Mouse (Mus musculus) adrenal gland (tissue): ENCODE data around the gene Lhx4.

ENCODE experiments used
- intact Hi-C: fragments of 180-260 bp; cut with DNase I; formaldehyde crosslinking; loops from one replicate; pipeline ENCODE4 v1.15.1; 2025
- long read RNA-seq, 2 experiments: library from polyadenylated mRNA; unstranded; transcript quantifications; one replicate each; pipeline ENCODE4 v2.0.0; 2020; ENCODE audit warnings: borderline replicate concordance in 1 of 2; ENCODE audit not compliant: insufficient replicate concordance in 1 of 2

The Lhx4 gene
- long read RNA-seq, experiment 1, result 0 reads
- long read RNA-seq, experiment 2, partial matches to known transcripts, result 0 of 1 reads
- long read RNA-seq, experiment 2, other reads (novel, unspliced or antisense), result 1 of 1 reads

DNA sequence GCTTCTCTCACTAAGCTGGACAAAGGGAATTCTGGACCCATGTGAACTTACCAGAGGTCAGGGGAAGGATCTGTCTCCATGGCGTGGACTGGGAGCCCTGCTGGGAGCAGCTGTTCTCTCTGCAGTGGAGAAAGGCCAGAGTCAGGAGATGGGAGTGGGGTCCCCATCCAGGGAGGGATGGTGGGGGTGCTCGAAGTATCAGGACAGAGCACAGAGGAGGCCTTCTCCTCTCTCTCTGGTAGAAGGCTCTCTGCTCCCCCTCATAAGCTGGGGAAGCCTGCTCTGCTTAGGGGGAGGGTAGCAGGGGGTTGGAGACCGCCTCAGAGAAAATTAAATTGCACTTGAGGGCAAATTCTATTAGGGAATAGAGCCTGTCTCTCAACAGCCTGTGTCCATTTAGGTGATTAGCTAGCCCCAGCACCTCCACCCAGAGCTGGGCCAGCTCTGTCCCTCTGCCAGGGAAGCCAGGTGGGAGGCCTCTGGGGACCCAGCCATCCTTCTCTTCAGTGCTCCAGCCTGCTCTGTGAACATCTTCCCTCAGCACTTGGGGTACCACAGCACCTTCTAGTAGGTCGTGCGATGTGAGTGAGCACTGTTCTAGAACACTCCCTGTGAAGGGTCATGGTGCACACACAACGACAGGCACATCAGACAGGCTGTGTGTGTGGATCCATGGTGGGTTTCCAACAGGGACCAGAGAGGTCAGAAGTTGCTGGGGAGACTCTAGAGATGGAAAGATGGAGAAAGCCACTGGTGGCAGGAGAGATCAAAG lies at the start of gene Lhx4:
Lhx4 (minus strand) TSS at position 201 of the 772 bp plus-strand sequence.
- intact Hi-C loops, result no loop called here

DNA sequence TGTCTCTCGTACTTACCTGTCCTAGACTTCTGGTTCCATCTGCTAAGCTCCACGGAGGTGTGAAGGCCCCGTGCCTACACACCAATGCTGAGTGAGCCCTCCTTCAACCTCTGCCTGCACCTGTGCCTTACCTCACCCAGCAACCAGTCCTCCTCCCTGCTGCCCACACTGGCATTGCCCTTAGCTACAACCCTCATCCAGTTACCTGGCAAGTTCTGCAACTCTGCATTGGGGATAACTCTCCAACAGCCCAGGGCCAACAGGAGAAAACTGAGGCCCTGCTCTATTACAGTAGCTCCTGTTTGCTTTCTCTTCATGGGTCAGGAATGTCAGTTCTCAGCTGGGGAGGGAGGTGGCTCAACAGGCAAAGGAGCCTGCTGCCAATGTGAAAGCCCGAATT lies 46.5 kb upstream of the Lhx4 start:
- intact Hi-C loops, result no loop called here

DNA sequence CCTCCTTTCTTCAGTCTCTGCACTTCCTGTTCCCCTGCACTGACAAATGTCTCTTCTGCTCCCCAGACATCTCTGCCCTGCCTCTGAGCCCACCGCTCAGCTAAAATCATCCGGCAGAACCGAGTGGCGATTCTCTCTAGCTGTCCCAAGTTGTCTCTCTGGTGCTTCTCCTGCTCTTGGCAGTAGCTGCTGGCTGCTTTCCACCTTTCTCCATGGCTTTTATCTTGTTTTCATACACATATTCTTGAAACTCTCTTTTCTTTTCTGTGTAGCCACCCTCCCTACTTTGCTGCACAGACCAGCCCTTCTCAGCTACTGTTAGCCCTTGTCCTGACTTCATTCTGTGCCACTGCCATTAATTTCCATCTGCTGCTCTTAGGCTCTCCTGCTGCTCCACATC lies 45.9 kb upstream of the Lhx4 start:
- intact Hi-C loops, result no loop called here

DNA sequence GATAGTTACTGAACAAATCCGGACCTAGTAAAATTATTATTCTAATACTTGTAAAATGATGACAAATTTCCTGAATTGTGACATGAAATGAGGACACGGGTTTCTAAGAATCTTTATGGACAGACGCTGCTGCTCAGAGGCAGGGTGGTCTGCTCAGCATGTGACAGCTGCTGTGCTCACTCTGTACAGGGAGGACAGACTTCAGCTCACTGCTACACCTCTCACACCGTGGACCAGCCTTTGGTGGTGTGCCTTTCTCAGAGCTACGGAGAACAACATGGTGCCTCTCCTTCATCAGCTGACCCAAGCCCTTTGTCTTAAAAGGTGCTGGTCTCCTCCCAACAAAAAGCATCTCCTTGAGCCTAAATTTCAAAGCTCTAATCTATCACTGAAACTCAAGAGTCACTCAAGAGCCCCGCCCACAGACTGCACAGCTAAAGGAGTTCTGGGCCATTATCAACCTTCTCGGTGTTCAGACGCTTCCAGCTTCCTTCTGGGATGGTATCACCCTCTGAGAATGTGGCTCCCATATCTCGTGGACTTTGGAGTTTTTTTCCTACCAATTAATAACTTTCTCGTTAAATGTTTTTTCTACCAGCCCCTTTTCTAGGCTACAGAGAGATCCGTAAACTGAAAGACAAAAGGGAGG lies 45.4 kb upstream of the Lhx4 start:
- intact Hi-C loops, result no loop called here

DNA sequence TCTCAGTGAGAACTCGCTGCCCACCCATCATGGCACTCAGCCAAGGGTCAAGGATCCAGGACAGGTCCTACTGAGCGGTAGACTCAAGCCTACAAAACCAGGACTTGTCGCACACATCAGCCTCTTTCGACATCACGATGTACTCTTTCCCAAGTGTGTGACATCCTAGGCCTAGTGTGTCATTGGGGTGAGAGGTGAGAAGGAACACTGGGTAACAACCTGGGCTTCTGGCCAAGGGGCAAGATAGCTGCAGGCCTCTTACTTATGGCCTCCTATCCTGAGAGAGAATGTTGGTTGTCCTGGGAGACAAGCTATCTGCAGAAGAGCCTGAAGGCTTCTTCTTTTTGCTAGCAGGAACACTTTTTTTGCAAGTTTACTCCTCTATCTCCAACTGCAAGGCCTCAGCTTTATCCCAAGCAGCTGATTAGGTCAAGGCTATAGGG lies 44.3 kb upstream of the Lhx4 start:
- intact Hi-C loops, result no loop called here

DNA sequence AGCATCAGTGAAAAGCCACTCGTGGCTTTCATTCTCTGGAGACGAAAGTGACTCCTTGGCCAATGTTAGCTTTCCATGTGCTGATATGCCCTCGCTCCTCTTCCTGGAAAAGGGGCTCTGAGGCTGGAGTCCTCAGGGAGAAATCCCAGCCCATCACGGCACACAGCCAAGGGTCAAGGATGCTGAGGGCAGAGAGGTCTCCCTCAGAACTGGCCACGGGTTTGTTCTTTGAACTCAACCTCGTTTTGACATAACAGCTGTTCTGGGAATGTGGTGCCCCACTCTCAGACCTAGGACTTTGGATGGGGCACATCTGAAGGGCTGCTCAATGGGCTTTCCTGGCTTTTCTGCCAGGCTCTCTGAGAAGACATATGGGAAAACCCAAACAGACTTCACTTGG lies 43.4 kb upstream of the Lhx4 start:
- intact Hi-C loops, result no loop called here

DNA sequence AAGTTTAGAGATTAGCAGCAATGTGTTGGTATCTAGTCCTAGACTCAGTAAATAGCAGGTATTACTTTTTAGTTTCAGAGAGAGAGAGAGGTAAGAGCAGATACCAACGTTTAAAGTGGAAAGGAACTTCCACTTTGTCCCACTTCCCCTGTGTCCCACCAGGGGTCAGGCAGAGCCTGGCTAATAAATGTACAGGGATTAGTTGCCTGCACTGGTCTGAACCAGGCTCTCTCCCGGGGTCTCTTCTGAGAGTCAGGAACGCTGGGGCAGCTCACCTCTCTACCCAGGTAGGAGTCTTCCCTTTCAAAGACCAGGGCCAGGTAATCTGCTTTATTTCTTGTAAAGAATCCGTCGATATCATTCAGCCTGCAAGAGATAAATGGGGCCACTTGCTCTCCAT lies 40.4 kb upstream of the Lhx4 start:
- intact Hi-C loops, result no loop called here

DNA sequence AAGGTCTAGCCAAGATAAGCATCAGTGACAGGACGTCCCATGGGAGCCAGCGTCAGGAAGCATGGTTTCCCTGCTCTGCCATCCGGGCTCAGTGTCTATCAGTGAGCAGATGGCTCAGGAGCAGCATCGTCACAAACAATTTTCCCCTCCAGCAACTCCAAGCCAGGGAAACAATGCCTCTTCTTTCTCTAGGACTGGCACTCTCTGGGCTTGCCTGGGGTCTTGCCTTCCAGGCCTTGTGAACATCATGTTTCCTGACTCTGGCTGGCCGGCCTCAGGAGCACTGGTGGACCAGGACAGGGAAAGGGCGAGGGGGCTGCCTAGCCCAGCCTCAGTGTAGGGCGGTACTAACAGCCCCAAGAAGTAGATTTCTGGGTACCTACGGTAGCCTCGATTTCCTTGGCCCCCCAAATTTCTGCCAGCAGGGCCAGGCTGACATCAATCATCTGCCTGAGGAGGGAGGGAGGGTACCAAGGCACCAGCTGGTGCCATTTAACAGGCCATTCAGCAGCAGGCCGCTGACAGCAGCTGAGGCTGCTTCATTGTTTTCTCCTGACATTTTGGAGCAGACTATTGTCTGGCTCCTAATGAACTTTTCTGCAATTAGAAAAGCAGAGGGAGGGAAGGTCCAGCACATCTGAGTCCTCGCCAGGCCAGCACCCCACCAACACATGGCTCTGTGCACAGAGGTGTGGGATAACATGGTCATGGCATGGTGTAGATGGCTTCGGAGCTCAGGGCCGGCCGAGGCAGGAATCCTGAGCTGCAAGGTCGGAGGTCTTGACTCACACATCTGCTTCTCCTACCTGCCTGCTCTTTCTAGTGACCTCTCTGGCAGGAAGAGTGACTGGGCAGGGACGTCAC lies 38.9 kb upstream of the Lhx4 start:
- intact Hi-C loops, result no loop called here

DNA sequence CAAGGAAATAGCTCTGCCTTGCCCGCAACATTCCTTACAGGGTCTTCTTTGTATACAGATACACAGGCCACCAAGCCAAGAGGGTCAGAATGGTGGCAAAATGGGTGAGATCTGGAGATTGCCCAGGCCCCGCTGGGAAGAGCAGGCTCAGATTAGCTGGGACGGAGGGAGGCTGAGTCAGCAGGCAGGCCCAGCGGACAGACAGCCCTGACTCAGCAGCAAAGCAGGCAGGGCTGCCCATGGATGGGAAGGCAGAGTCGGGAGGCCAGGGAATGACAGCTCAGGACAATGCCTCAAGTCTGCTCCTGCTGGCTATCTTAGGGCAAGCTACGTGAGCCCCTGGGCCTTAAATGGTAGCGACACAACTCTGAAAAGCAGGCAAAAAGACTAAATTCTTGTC lies 34.4 kb upstream of the Lhx4 start:
- intact Hi-C loops, result loop anchor here (2.0 kb wide), 1 partner anchor 211 kb away; no protein-coding TSS in a partner anchor

DNA sequence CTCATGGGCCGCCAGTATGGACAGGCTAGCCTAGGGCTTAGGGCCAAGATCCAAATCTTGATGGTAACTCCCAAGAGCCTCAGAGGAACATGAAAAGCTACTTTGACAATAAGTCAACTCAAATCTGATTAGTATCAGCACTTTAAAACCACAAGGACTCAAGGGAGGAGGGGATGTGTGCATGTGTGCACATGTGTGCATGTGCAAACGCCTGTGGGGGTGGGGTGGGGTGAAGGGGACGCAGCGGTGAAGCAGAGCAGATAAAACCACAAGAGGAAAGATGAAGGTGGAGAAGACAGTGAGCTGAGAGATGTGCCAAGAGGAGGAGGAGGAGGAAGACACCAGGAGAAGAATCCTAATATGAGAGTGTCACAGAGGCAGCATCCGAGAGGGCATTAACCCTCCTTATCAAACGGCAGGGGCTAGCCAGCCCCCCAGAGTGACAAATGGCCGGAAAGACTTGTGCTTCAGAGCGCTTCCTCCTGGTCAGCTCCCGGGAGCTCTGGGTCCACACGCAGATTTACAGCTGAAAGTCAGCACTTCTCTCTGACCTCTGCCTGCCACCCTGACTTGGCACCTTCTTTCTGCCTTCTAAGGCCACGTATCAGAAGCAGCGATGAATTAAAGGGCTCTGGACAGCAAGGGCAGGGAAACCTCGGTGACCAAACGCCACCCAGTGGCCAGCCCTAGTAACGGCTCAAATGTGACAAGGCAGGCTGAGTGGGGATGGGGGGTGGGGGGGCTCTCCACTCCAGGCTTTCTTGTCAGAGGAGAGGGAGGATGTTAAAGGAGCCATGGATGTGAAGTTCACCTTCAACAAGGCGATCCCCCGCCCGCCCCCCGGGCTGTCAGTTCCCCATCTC lies 33.1 kb upstream of the Lhx4 start:
- intact Hi-C loops, result loop anchor here (2.0 kb wide), 1 partner anchor 210 kb away; no protein-coding TSS in a partner anchor

DNA sequence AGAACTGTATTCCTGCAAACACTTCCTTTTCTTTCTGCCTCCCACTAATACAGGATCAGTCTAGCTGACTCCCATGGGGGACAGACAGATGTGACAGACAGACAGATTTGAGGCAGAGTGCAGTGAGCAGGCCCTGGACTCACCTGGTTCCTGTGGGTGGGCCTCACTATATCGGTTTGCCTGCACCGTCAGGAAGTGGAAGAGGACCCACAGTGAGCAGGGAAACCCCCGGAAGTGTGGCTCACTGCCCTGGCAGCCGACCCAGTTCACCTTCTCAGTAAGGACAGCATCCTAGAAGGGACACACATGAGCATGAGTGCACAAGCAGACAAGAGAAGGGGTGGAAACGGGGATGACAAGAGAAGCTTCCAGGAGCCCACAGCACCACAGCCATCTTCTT lies 30.9 kb upstream of the Lhx4 start:
- intact Hi-C loops, result no loop called here

DNA sequence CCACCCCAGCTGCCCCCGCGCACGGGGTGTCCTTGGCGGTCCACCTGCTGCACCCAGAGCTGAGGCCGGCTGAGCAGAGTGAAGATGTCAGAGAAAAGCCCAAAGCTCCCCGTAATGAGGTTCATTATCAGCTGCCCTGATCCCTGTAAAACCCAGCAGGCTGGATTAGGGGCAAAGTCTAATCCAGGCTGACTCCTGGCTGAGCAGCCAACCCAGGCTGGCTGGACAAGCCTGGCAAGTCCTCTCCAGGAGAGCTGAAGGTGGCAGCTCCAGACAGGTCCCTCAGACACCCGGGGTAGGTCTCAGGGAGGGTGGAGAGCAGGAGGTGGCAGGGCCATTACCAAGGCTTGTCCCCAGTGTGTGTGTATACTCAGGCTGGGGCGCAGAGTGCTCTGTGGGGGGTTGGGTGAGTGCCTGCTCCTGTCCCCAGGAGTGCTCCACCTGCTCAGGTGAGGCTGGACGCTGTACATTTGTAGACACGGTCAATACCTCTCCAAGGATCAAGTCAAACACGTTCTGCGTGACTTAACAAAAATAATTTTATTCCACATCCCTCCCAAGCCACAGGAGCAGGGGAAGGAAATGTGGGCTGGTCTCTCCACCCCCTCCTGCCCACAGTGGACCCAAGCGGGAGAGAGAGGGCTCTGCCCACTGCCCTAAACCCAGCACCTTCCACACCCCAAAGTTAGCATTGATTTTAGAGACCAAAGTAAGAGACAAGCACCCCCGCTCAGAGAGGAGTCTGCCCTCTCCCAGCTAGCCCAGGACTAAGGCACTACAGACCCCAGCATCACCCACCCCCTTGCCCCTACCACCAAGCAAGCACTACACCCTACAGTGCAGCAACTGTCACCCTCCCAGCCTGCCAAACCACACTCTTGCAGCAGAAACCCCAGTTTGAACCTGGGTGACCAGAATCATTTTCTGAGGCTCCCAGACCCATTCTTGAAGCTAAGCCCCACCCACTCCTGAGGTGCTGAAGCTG lies 26.4 kb upstream of the Lhx4 start:
- intact Hi-C loops, result no loop called here

DNA sequence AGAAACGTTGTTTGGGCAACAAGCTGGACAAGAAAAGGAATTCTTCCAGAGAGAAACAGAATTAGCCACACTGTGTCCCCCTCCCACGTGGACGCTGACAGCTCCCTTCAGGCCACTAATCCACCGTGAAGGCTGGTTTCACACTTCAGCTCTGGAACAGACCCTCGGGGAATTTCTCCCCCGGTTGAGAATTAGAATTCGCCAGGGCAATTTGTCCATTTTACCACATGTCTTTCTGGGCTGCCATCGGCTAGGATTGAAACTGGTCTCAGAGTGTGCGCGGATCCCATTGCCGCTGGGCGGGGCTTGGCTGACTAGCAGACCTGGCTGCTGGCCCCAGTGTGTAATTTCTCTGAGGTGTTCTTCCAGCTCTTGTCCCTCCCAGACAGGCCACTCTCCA lies 7.7 kb upstream of the Lhx4 start:
- intact Hi-C loops, result no loop called here

DNA sequence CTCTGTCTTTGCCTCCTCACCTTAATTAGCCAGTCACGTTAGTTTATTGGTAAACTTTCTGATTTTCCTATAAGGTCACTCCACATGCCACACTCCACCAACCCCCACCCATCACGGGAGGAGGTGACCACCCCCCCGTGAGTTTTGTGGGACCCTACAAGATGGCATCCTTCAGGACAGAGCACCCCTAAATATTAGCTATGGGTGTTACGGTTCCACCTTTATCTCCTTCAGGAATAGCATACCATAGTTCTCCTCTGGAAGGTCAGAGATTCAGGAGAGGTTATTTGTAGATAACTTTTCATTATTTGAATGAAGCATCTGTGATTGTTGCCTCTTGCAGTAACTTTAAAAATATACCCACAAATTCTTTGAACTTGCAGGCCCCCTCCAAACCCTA lies 7.2 kb upstream of the Lhx4 start:
- intact Hi-C loops, result no loop called here

DNA sequence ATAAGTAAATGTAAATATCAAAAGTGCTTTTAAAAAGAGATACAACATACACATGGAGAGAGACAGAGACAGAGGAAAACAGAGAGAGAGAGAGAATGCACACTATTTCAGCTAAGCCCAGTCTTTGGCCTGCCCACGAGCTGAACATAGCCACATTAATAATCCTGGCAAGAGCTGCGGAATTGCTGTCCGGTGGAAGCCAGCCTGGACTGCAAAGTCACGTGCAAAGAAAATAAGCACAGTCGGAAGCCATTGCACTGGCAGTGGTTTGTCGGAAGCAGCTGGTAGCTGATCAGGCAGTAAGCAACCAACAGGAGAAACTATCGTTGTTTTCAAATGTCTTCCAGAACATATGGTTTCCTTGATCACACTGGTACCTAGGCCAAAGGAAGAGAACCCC lies 6.1 kb upstream of the Lhx4 start:
- intact Hi-C loops, result no loop called here

DNA sequence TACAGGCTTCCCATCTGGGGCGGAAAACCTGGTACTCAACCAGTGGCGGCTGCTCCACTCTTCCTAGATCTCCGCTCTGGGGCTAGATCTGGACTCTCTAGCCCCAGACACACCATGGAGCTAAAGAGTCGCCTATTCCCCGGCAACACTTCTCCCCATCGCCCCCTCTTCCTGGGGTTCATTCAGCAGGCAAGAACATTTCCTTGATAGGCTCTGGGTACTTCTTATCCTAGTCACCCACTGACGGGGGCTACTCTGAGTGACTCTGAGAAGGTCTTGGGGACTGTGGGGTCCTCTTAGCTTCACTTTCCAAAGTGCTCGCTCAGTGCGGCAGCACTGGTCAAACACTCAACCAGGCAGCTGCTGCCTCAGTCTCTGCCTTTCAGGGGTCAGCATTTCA lies 1.9 kb upstream of the Lhx4 start:
- intact Hi-C loops, result no loop called here

DNA sequence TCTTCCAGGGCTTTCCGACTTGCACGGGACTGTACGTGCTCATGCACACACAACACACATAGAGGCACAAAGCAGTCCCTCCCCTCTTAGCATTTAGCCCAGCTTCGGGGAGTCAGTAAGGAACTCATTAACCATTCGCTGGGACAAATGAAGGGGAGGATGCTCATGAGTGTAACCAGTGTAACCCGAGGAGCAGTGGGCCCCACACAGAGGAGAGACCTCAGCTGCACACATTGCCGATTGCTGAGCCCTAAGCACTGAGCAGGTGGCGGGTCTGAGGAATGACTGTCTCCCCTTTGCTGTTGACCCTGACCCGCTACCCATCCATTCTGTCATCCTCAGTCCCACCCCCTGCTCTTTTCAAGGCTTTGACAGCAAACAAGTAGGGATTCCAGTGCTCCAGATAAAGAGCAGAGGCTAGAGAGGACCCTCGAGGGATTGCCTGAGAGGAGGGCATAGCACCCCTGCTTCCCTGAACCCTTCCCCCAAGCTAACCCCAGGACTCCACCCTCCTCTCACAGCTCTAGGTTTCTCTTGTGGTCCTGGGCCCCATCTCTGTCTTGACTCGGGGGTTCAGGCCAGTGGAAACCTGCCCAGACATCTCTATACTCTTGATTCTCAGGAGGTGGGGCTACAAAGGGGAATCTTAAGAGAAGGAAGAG lies 836 bp downstream of the Lhx4 start:
- intact Hi-C loops, result no loop called here

DNA sequence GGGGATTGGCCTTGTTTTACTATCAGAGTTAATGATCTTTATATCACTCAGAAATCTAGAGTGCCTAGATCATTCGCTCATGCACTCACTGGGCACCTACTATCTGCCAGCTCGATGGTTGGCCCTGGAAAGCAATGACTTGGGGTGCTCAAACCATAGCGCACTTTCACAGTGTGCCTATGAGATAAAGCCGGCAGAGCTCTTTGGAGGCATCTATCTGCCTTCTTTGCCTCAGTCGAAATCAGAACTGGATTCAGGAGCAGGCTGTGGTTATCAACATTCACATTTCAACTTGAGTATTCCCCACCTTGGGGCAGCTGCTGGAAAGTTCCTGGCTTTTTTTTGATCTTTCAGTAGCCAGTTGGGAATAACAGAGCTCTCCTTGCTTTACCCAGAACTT lies 3.6 kb downstream of the Lhx4 start:
- intact Hi-C loops, result no loop called here

DNA sequence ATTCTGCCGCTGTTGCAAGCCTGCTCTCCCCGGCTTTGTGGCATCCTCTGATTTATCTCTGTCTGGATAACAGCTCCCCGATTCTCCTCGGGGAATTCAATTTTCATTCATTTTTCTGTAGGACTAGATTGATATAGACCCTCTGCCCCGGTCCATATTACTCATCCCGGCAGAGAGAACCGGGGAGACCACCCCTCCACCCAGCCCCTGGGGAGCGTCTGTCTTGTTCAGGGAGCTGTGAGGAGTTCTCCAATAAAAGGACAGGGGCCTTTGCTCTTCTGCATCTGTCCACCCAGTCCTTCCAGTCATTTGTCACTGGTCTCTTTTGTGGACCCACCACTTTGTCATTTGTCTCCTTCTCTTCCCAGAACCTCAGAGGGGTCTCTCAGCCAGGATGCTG lies 4.5 kb downstream of the Lhx4 start:
- intact Hi-C loops, result no loop called here
